Mouse (Mus musculus) forebrain, embryonic 10.5 days (tissue): ENCODE data around the gene Cep350. TPM values are rescaled to one million over a fixed set of nuclear protein-coding genes. Genes with fewer than 3 reads are reported as not detected.

Source experiments
- DNase-seq: peaks from one replicate; pipeline ENCODE4 v3.0.0-alpha.2; 2017; ENCODE audit warnings: low spot score; ENCODE audit errors: extremely low spot score
- H3K27ac ChIP-seq: fragments of 300-500 bp; sonication (generic); 2 replicates; pipeline ENCODE4 v1.5.1; 2016; ENCODE audit warnings: mild to moderate bottlenecking
- H3K27me3 ChIP-seq: fragments of 300-500 bp; sonication (generic); 2 replicates; pipeline ENCODE4 v1.6.1; 2016; ENCODE audit warnings: mild to moderate bottlenecking; ENCODE audit not compliant: poor library complexity, severe bottlenecking
- H3K36me3 ChIP-seq: fragments of 300-500 bp; sonication (generic); replicated peaks from 2 replicates; pipeline ENCODE4 v1.6.1; 2016; ENCODE audit warnings: mild to moderate bottlenecking, moderate library complexity
- H3K4me1 ChIP-seq: fragments of 300-500 bp; sonication (generic); 2 replicates; pipeline ENCODE4 v1.6.1; 2016
- H3K4me3 ChIP-seq: fragments of 300-500 bp; sonication (generic); 2 replicates; pipeline ENCODE4 v1.5.1; 2016; ENCODE audit warnings: mild to moderate bottlenecking, moderate library complexity
- H3K9me3 ChIP-seq: fragments of 300-500 bp; sonication (generic); 2 replicates; pipeline ENCODE4 v1.6.1; 2016; ENCODE audit warnings: mild to moderate bottlenecking, moderate library complexity
- WGBS: fragments of 180-500 bp; shearing (Covaris S2); methylation state at CpG from one replicate; pipeline ENCODE4 v1.1.7; 2016; 5-methylcytosine and 5-hydroxymethylcytosine counted together
- polyA plus RNA-seq: library from polyadenylated mRNA; unstranded; fragments of >200 nt; fragmentation: Nextera tagmentation; extraction: Ambion mirVana; gene quantifications from 2 replicates; pipeline ENCODE4 v1.2.1, GENCODE M21; 2016

Cep350 gene
- polyA plus RNA-seq, 1 experiment from 2014 or later, result 6.1 TPM

GRCm38 (mm10) chr1:155796757-155797405, 176.2 kb downstream of the Cep350 start:
- no peak overlapping the region for H3K4me3 ChIP-seq
- H3K36me3 ChIP-seq, result peaks cover 41% of the 10 kb centered on the region
- no peaks in the 10 kb centered on the region for H3K9me3 ChIP-seq
- no peak overlapping the region for H3K27ac ChIP-seq
- DNase-seq, result no peak
- H3K4me1 ChIP-seq, result 0 out of 2 replicates have a peak, but pooled peaks cover 8% of the 10 kb centered on the region
- WGBS, result 83% methylated on average over 11 of the region's 11 CpGs
- H3K27me3 ChIP-seq, result no peaks in the 10 kb centered on the region

DNA sequence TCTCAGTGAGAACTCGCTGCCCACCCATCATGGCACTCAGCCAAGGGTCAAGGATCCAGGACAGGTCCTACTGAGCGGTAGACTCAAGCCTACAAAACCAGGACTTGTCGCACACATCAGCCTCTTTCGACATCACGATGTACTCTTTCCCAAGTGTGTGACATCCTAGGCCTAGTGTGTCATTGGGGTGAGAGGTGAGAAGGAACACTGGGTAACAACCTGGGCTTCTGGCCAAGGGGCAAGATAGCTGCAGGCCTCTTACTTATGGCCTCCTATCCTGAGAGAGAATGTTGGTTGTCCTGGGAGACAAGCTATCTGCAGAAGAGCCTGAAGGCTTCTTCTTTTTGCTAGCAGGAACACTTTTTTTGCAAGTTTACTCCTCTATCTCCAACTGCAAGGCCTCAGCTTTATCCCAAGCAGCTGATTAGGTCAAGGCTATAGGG, 177.2 kb downstream of the Cep350 start:
- peaks cover 10% of the 10 kb centered on the region for H3K4me1 ChIP-seq
- no peaks in the 10 kb centered on the region for H3K9me3 ChIP-seq
- DNase-seq, result no peak
- H3K4me3 ChIP-seq, result no peak overlapping the region
- 94% methylated on average over 5 of the region's 5 CpGs for WGBS
- no peaks in the 10 kb centered on the region for H3K27me3 ChIP-seq
- H3K36me3 ChIP-seq, result peaks cover 37% of the 10 kb centered on the region
- no peak overlapping the region for H3K27ac ChIP-seq

Other genes with a start within 250 kb of the Cep350 start
- gene Lhx4, start 221.6 kb downstream of the Cep350 start, polyA plus RNA-seq, result not detected in 2 replicates
- gene Qsox1, start 160.4 kb downstream of the Cep350 start, polyA plus RNA-seq, result 15.8 and 16.6 TPM in 2 replicates
- gene Tor1aip2, start 62.1 kb upstream of the Cep350 start, polyA plus RNA-seq, result 104 and 108 TPM in 2 replicates
- gene Tor1aip1, start 63.2 kb upstream of the Cep350 start, polyA plus RNA-seq, result 39.0 and 42.2 TPM in 2 replicates
- gene Fam163a, start 231.8 kb upstream of the Cep350 start, polyA plus RNA-seq, result 2.6 and 3.0 TPM in 2 replicates